Mouse (Mus musculus) embryonic facial prominence, embryonic 13.5 days (tissue): ENCODE measurements around the gene H2al2c. TPM values are rescaled to one million over a fixed set of nuclear protein-coding genes. Genes with fewer than 3 reads are reported as not detected.
"Not testable (repeated sequence)": the region's sequence is repeated elsewhere in the genome, so short reads cannot be mapped to it uniquely, and the experiment has no call there.

Experiments used
- ATAC-seq: fragments of 200-750 bp; cut with Nextera tagmentation; 2 replicates; pipeline ENCODE4 v1.8.0; 2017; ENCODE audit warnings: low read depth; ENCODE audit not compliant: insufficient number of reproducible peaks, insufficient read depth, low FRiP score, low TSS enrichment
- H3K27ac ChIP-seq: fragments of 300-500 bp; sonication (generic); 2 replicates; pipeline ENCODE4 v1.5.1; 2015; ENCODE audit warnings: moderate library complexity, mild to moderate bottlenecking, inconsistent platforms
- H3K27me3 ChIP-seq: fragments of 300-500 bp; sonication (generic); 2 replicates; pipeline ENCODE4 v1.6.1; 2015; ENCODE audit warnings: mild to moderate bottlenecking, inconsistent platforms
- H3K36me3 ChIP-seq: fragments of 300-500 bp; sonication (generic); 2 replicates; pipeline ENCODE4 v1.6.1; 2015; ENCODE audit warnings: mild to moderate bottlenecking, inconsistent platforms
- H3K4me1 ChIP-seq: fragments of 300-500 bp; sonication (generic); 2 replicates; pipeline ENCODE4 v1.6.1; 2015; ENCODE audit warnings: inconsistent platforms
- H3K4me2 ChIP-seq: fragments of 300-500 bp; sonication (generic); 2 replicates; pipeline ENCODE4 v1.6.1; 2015; ENCODE audit warnings: moderate library complexity, mild to moderate bottlenecking, inconsistent platforms
- H3K4me3 ChIP-seq: fragments of 300-500 bp; sonication (generic); 2 replicates; pipeline ENCODE4 v1.5.1; 2015; ENCODE audit warnings: mild to moderate bottlenecking, inconsistent platforms
- H3K9ac ChIP-seq: fragments of 300-500 bp; sonication (generic); 2 replicates; pipeline ENCODE4 v1.6.1; 2015; ENCODE audit warnings: mild to moderate bottlenecking, inconsistent platforms
- H3K9me3 ChIP-seq: fragments of 300-500 bp; sonication (generic); 2 replicates; pipeline ENCODE4 v1.6.1; 2016; ENCODE audit warnings: inconsistent platforms
- WGBS: fragments of 180-500 bp; shearing (Covaris S2); methylation state at CpG from one replicate; pipeline ENCODE4 v1.1.7; 2015; ENCODE audit warnings: mixed read lengths; 5-methylcytosine and 5-hydroxymethylcytosine counted together
- polyA plus RNA-seq: library from polyadenylated mRNA; unstranded; fragments of >200 nt; fragmentation: Nextera tagmentation; extraction: Ambion mirVana; gene quantifications from 2 replicates; pipeline ENCODE4 v1.2.1, GENCODE M21; 2015

Gene H2al2c
- polyA plus RNA-seq, result not detected in 2 replicates

DNA sequence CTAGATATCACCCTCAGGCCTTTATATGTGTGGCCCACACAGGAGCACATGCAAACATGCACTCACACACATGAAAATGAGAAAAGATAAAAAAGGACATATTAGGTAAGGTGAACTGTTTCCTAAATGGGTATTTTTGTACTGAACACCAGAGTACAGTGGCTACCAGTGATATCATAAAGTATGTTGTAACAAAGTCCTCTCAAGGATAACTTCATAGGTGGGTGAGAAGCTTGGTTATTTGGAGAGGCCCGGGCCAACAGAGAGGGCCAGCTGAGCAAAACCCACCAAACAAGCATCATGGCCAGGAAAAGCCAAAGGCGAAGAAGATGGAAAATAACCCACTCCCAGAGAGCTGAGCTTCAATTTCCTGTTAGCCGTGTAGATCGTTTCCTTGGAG, at the start of gene H2al2c:
H2al2c (plus strand) TSS at position 301 of the 400 bp plus-strand sequence.
- not testable (repeated sequence) for H3K9ac ChIP-seq, H3K4me3 ChIP-seq, H3K36me3 ChIP-seq, H3K4me1 ChIP-seq, H3K4me2 ChIP-seq, ATAC-seq, H3K27ac ChIP-seq, H3K9me3 ChIP-seq, H3K27me3 ChIP-seq
- no CpG with 5 or more reads among the region's 4 CpGs for WGBS

Other genes with a start within 250 kb of the H2al2c start
- not detected in 2 replicates for gene Sry, start 64.6 kb downstream of the H2al2c start, polyA plus RNA-seq
- not detected in 2 replicates for gene H2al2b, start 121.6 kb downstream of the H2al2c start, polyA plus RNA-seq
- not detected in 2 replicates for gene Gm4064, start 197.1 kb downstream of the H2al2c start, polyA plus RNA-seq
- not detected in 2 replicates for gene Rbmy, start 231.6 kb downstream of the H2al2c start, polyA plus RNA-seq
- gene Gm10256, start 231.6 kb downstream of the H2al2c start, polyA plus RNA-seq, result not detected in 2 replicates